Mouse (Mus musculus) skeletal muscle tissue, adult 2 months (tissue): ENCODE data around the gene Hoxd11.

Experiments
- DNase-seq: peaks from one replicate; pipeline ENCODE4 v3.0.0-alpha.2; 2012; ENCODE audit warnings: low read depth, low spot score

Gene Hoxd11

DNA sequence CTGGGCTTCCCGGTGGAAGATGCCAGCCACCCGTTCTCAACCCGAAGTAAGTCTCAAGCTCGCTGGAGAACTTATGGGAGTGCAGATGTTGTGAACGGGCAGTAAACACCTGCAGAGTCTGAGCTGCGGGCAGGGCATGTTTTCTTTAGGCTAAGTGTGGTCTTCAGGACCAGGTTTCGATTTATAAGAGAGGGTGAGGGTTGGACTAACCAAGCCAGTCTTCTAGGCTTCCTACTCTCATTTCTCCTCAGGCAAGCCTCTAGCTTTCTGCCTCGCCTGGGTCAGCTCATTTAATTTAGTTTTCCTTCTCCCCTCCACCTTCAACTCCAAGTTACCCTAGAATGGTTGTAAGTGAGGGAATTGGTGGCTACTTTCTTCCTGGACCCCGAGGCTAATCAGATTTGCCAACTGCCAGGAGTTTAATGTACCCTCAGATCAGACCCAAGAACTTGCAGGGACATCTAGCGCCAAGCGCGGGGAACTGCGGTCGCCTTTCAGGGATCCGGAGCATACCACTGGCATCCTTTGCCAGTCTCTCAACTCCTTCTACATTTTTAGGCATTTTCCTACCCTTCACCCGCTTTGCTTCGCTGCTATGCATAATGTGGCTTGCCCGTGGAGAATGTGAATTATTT is 15.9 kb upstream of the Hoxd11 start:
- DNase-seq, result no peak

DNA sequence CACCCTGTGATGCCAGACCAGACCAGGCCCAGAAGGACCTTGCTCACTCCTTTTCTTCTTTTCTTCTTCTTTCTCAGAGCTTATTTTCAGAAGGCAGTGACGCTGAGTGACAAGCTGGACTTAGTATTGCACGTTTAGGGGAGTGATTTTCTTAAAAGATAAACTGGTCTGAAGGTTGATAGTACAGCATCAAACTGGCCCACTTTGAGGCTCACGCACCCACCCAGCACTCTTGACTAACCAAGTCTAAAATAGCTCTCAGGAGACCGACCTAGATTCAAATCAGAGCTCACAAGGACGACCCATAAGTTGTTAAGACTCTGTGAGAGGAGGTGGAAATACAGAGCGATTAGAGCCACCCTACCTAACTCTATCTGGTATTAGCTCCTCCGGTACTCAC is 12.9 kb upstream of the Hoxd11 start:
- no peak for DNase-seq

DNA sequence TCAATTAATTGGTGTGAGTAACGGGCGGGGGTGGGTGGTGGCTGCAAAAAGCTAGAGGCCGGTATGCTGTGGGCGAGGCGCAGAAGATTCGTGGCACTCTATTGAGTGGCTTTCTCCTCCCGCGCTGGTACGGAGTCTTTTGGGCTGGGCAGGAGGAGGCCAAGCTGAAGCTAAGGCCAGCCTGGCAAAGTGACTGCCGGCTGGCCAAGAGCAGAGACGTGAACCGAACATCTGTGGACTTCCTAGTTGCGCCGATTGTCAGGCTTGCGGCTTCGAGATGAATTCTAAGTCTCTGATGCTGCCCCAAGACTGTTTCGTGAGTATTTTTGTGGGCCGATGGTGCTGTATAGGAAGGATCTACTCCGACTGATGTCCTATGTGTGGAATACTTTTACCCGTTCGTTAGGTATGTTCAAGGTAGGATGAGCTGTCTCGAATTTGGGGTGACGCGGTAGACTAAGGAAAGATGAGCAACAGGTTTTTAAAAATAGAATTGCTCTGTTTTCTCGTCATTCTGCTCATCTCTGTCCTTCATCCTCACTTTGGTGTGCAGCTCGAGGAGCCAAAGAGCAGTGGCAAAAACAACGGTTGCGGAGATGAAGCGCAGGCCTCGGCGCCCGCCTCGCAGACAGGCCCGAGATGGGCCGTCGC is 12.0 kb upstream of the Hoxd11 start:
- no peak for DNase-seq

GRCm38 (mm10) chr2:74667842-74668357 is 11.5 kb upstream of the Hoxd11 start, which contains the start of gene Hoxd13:
Gene Hoxd13, plus strand, starts transcription at chr2:74668310.
- no peak for DNase-seq

- DNase-seq, result no peak
Measured at GRCm38 (mm10) chr2:74668370-74669229, 10.8 kb upstream of the Hoxd11 start.

- no peak for DNase-seq
Measured at GRCm38 (mm10) chr2:74669230-74669578, 10.2 kb upstream of the Hoxd11 start.

DNA sequence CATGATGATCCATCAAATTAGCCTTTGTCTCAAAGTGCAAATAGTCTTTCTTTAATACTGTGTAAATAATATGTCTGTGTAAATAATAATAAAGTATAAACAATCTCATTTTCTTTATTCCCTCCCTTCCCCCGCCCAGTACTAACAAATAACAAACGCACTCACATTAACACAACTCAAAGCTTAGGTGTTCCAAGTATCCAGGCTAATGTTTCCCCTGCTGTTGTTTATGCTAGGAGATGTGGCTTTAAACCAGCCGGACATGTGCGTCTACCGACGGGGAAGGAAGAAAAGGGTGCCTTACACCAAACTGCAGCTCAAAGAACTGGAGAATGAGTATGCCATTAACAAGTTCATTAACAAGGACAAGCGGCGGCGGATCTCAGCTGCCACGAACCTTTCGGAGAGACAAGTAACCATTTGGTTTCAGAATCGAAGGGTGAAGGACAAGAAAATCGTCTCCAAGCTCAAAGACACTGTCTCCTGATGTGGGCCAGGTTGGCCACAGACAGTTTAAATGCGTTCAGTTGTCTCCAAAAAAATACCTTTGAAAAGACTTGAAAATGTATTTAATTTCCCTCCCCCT is 9.6 kb upstream of the Hoxd11 start:
- no peak for DNase-seq

DNA sequence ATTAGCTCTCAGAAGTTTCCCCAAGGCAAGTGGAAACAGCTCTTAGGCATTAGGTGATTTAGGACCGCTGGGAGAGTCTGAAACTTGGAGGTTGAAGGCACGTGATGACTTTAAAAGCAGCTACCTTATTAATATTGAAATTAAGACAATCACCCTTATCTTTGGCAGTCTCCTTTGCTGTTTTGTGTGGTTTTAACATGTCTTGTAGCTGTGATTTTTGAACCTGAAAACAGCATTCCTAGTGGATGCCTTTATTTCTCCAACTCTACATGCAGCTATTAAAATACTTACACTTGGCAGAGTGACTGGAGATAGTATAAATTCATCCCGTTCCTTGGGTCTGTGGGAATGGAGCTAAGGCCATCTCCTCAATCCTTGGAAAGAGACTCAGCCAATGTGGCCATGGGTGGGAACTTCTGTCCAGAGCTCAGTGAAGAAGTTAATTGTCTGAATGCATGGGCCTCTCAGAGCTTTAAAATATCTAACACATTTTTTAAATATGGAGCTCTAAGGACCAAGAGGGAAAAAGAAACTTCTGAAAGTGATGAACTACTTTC is 8.6 kb upstream of the Hoxd11 start:
- DNase-seq, result no peak

GRCm38 (mm10) chr2:74671847-74672246 is 7.5 kb upstream of the Hoxd11 start:
- no peak for DNase-seq

DNA sequence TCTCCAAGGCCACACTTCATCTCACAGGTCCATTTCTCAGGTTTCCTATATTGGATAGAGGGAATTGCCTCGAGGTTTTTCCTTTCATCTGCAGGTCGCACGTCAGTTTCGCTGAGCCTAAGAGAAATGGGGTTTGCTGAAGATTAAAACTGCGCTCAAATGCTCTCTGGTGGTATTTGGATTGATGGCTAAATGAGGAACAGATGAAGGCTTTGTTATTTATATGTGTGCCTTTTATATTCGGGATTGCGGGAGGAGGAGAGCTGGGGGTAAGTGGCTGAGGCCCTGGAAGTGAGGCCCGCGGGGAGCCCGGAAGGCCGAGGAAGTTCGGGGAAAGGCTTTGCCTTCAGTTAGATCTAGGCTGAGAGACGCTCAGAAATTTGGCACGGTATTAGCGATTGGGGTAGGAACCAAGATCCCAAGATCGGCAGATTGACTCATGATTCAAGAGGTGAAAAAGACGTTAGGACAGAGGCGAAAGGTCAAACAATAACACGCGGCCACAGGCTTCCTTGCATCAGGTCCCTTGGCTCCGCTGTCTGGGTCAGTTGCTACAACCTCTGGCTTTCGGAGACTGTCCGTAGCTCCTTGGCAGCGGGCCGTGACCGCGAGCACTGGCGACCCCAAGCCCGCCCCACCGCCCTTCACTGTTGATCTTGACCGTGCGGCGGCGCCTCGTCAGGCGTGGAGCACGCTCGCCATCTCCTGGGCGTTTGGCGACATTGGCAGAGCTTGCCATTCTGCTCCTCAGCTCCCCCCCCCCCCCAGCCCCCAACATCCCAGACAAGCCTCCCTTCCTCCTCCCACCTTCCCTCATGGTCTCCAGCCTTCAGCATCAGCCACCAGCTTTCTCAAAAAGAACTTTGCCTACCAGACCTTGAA is 6.6 kb upstream of the Hoxd11 start:
- peak; percentile 30 for DNase-seq

DNA sequence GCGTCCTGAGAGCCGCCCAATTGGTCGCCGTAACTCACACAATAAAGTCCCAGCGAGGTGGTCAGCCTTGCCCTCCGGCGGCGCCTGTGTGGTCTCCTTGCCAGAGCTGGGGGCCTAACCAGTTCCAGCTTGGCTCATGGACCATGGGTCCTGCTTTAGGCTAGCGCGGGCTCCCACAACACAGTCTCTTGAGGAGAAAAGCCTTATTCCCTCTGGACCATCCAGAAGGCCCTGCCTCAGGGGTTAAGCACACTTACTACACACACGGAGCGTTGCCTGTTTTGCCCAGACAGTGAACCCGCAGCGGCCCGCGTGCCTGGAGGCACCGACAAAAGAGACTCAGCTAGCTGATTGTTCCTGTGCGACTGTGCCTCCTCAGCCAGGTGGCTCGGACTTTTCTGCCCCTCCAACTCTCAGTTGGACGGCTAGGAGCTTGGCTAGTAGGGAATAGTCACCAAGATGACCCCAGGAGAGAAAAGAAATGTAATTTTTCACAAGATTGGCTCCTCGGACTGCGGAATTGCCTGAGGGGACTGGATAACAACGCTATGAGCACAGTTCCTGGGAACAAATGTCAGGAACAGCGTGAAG is 5.4 kb upstream of the Hoxd11 start:
- no peak for DNase-seq

- DNase-seq, result no peak
Measured at GRCm38 (mm10) chr2:74674881-74675665, 4.3 kb upstream of the Hoxd11 start, which contains the start of gene Hoxd12. Gene Hoxd12, plus strand, starts transcription at chr2:74675013.

DNA sequence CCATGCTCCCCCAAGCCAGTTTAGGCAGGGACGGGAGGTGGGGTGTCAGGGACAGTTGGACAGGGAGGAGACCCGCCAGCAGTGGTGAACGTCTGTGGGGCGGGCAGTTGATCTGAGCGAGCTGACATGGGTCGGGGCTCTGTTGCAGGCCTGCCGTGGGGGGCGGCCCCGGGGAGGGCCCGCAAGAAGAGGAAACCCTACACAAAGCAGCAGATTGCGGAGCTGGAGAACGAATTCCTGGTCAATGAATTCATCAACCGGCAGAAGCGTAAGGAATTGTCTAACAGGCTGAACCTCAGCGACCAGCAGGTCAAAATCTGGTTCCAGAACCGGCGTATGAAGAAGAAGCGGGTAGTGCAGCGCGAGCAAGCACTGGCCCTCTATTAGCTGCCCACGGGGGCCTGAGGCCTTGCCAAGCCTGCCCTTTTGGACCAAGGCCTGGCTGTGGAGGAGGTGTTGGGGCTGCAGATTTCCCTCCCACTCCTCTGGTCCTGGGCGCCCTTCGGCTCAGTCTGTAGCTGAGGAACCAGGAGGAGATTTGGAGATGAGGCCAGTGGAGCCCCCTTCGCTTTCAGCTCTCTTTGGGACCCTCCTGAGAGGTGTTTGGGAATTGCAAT is 3.6 kb upstream of the Hoxd11 start:
- no peak for DNase-seq

- no peak for DNase-seq
Measured at GRCm38 (mm10) chr2:74676376-74677052, 2.8 kb upstream of the Hoxd11 start.

DNA sequence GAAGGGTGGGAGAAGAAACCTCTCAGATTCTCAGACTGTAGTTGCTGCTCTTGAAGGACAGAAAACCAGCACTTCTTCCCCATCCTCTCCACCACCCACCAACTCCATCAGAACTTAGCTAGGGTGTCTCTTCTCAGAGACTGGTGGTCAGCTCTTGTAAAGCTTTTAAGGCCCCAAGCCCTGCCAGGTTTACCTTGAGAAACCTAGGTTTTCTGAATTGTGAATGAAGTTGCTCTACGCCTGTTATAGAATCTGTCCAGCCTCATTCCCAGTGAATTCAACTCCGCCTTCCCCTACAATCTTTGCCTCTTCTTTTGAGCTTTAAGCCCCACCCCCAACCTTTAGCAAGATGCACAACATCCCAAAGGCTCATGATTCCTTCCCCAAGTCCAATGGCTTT is 2.3 kb upstream of the Hoxd11 start:
- no peak for DNase-seq

DNA sequence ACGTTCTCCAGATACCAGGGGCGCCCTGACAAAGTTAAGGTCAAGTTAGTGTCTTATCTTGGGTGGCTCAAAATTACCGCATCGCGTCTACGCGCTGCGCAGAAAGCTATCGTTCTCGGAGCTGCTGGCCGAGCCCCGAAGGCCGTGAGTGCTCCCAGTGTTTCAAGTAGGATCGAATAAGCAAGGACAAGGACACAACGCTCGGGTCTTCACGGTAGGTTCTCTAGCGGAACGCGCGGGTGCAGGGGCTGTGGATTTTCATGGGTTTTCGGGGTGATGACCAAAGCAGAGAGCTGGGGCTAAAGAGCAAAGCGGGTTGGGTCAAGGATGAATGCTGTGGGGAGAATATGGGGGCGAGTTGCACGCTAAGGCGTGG is 227 bp downstream of the Hoxd11 start:
- no peak for DNase-seq

- DNase-seq, result no peak
Measured at GRCm38 (mm10) chr2:74679980-74680379, 623 bp downstream of the Hoxd11 start.

DNA sequence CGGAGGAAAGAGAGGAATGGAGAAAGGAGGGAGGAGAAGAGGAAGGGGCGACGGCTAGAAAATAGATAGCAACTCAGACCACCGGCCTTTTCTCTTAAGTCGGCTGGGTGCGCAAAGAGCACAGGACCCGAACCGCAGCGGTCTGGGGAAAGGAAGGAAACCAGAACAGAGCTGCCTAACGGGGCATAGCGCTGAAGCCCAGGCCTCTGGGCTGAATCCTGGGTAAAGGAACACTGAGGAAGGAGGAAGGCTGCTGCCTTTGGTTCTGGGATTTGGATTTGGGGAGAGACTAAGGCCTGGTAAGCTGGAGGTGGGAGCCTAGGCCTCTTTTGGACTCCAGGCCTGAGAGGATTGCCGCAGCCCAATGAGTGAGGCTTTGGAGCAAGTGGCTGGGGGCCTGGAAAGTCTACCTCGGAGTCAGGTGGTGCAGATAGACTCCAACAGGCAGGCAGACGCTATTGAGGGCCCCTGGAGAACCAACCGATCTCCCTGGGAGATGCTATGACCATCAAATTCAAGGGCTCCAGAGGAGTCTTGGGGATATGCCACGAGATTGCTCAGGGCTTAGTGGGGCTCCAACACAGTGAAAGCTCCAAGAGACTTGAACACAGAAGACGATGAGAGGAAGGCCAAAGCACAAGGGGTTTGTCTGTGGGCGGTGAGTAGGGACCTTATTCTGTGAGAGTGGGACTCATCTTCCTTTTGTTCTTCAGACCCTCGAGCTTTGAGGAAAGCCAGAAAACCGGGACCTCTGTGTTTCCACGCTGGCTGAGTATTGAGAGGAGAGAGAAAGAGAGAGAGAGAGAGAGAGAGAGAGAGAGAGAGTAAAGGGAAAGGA is 1.4 kb downstream of the Hoxd11 start:
- no peak for DNase-seq
